Comparison of ENCODE assay signal across 10 mouse cellular contexts in the genomic region with DNA sequence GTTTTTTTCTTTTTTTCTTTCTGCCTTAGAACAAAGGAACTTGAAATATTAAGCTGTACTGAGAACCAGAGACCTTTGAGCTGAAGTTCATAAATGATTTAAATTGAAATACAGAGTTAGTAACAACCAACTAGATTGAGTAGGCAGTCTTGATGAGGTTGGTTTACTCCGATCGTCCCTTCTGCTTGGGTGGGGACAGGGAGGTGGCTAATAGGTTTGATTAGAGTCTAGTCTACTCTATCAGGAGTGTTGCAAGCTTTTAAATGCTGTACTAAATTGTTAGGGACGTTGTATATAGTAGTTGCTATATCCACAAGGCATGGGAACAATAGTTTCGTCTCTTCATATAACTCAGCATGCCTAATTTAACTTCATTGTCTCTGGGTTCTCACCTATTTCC. TPM values are rescaled to one million over a fixed set of nuclear protein-coding genes. Genes with fewer than 3 reads are reported as not detected.
DNase-seq lines count a peak whose midpoint lies in the region; ATAC-seq lines count a peak whose summit lies in the region.
"Had no signal": no experiment of that assay in that cellular context is flagged by ENCODE, and none has a peak within 500 bp of the region (broad histone marks: within the 10 kb centered on the region; RNA-seq: fewer than 3 reads in every experiment).

No protein-coding gene starts in this region.

- H3K27ac ChIP-seq in heart, embryonic 10.5 days, result peak overlapping the region; percentile 99
- no peak overlapping the region for H3K27ac ChIP-seq in midbrain, embryonic 11.5 days (ENCODE audit: low read depth, low read length)
- H3K27ac ChIP-seq in midbrain, embryonic 16.5 days (ENCODE audit: low read length), result no peak overlapping the region
- no peak overlapping the region for H3K27ac ChIP-seq in limb, embryonic 13.5 days
- H3K27ac ChIP-seq in stomach, embryonic 16.5 days (ENCODE audit: low read length), result peak overlapping the region; percentile 91

- peaks cover 8% of the 10 kb centered on the region for H3K36me3 ChIP-seq in heart, embryonic 10.5 days
- H3K36me3 ChIP-seq in midbrain, embryonic 11.5 days (ENCODE audit: control insufficient read depth, insufficient read depth, low read length), result no peaks in the 10 kb centered on the region
- H3K36me3 ChIP-seq in midbrain, embryonic 16.5 days (ENCODE audit: control insufficient read depth, insufficient read depth, low read length), result no peaks in the 10 kb centered on the region
- peaks cover 5% of the 10 kb centered on the region for H3K36me3 ChIP-seq in limb, embryonic 13.5 days
- H3K36me3 ChIP-seq in stomach, embryonic 16.5 days (ENCODE audit: control insufficient read depth, insufficient read depth, low read length), result peaks cover 6% of the 10 kb centered on the region; the same call in 1 of the 2 replicates

- no peaks in the 10 kb centered on the region for H3K9me3 ChIP-seq in heart, embryonic 10.5 days
- H3K9me3 ChIP-seq in midbrain, embryonic 11.5 days (ENCODE audit: control insufficient read depth, low read length), result no peaks in the 10 kb centered on the region
- H3K9me3 ChIP-seq in midbrain, embryonic 16.5 days (replicated peaks; ENCODE audit: control insufficient read depth, low read length, poor library complexity, severe bottlenecking), result no peaks in the 10 kb centered on the region
- no peaks in the 10 kb centered on the region for H3K9me3 ChIP-seq in limb, embryonic 13.5 days
- no peaks in the 10 kb centered on the region for H3K9me3 ChIP-seq in stomach, embryonic 16.5 days (replicated peaks; ENCODE audit: control insufficient read depth, low read length)

- intact Hi-C loops in heart, postnatal 36 days (cut with DNase I), result no loop called here

- H3K4me1 ChIP-seq in heart, embryonic 10.5 days, result peaks cover 84% of the 10 kb centered on the region
- H3K4me1 ChIP-seq in midbrain, embryonic 11.5 days (ENCODE audit: control insufficient read depth, insufficient read depth, low read length), result peaks cover 54% of the 10 kb centered on the region
- H3K4me1 ChIP-seq in midbrain, embryonic 16.5 days (ENCODE audit: control insufficient read depth, insufficient read depth, low read length), result peaks cover 34% of the 10 kb centered on the region
- H3K4me1 ChIP-seq in limb, embryonic 13.5 days, result peaks cover 73% of the 10 kb centered on the region
- peaks cover 63% of the 10 kb centered on the region for H3K4me1 ChIP-seq in stomach, embryonic 16.5 days (ENCODE audit: control insufficient read depth, insufficient read depth, low read length)

- H3K4me2 ChIP-seq in midbrain, embryonic 11.5 days, result peak overlapping the region; percentile 17; the same call in 1 of the 2 replicates
- H3K4me2 ChIP-seq in midbrain, embryonic 16.5 days (ENCODE audit: low read length), result no peak overlapping the region
- H3K4me2 ChIP-seq in limb, embryonic 13.5 days (replicated peaks), result peak overlapping the region; percentile 40
- H3K4me2 ChIP-seq in stomach, embryonic 16.5 days (ENCODE audit: low read depth, low read length), result peak overlapping the region; percentile 54

- 29% methylated on average over 4 of the region's 4 CpGs for WGBS in heart, embryonic 10.5 days
- WGBS in midbrain, embryonic 11.5 days, result 72% methylated on average over 4 of the region's 4 CpGs
- WGBS in midbrain, embryonic 16.5 days, result 64% methylated on average over 4 of the region's 4 CpGs
- 56% methylated on average over 4 of the region's 4 CpGs for WGBS in limb, embryonic 13.5 days
- 38% methylated on average over 4 of the region's 4 CpGs for WGBS in stomach, embryonic 16.5 days

- DNase-seq in heart, embryonic 10.5 days (ENCODE audit: low spot score), result no peak
- DNase-seq in heart, postnatal 36 days, result no peak
- DNase-seq in midbrain, embryonic 11.5 days (ENCODE audit: low spot score, missing footprints), result peak; percentile 77
- no peak for DNase-seq in layer of hippocampus, postnatal 36 days
- DNase-seq in c-Kit-positive CD71-positive TER-119-positive erythroid progenitor cells, embryonic 14.5 days (ENCODE audit: low spot score), result no peak
- DNase-seq: adrenal gland, postnatal 36 days; thymus, postnatal 36 days had no signal

- no peaks in the 10 kb centered on the region for H3K27me3 ChIP-seq in heart, embryonic 10.5 days (ENCODE audit: insufficient read depth, poor library complexity, severe bottlenecking)
- H3K27me3 ChIP-seq in midbrain, embryonic 11.5 days (ENCODE audit: control insufficient read depth, insufficient read depth, low read length), result no peaks in the 10 kb centered on the region
- no peaks in the 10 kb centered on the region for H3K27me3 ChIP-seq in midbrain, embryonic 16.5 days (ENCODE audit: control insufficient read depth, insufficient read depth, low read depth, low read length)
- H3K27me3 ChIP-seq in limb, embryonic 13.5 days, result no peaks in the 10 kb centered on the region
- H3K27me3 ChIP-seq in stomach, embryonic 16.5 days (ENCODE audit: control insufficient read depth, insufficient read depth, low read length), result no peaks in the 10 kb centered on the region

- peak overlapping the region; percentile 43 for H3K4me3 ChIP-seq in heart, embryonic 10.5 days
- no peak overlapping the region for H3K4me3 ChIP-seq in midbrain, embryonic 11.5 days (ENCODE audit: low read depth, low read length)
- no peak overlapping the region for H3K4me3 ChIP-seq in midbrain, embryonic 16.5 days (ENCODE audit: low read depth, low read length)
- no peak overlapping the region; the same call in 1 of the 2 replicates for H3K4me3 ChIP-seq in limb, embryonic 13.5 days
- H3K4me3 ChIP-seq in stomach, embryonic 16.5 days (replicated peaks; ENCODE audit: low read length), result peak overlapping the region; percentile 30

- H3K9ac ChIP-seq in midbrain, embryonic 11.5 days (ENCODE audit: low read length), result no peak overlapping the region; the same call in 1 of the 2 replicates
- H3K9ac ChIP-seq in midbrain, embryonic 16.5 days (ENCODE audit: low read depth, low read length), result no peak overlapping the region
- no peak overlapping the region for H3K9ac ChIP-seq in limb, embryonic 13.5 days
- peak overlapping the region; percentile 70 for H3K9ac ChIP-seq in stomach, embryonic 16.5 days (ENCODE audit: low read length)

- ATAC-seq in midbrain, embryonic 11.5 days (ENCODE audit: low FRiP score), result no peak
- ATAC-seq in midbrain, embryonic 16.5 days, result no peak
- no peak for ATAC-seq in limb, embryonic 13.5 days (ENCODE audit: low FRiP score, low read depth)
- ATAC-seq in stomach, embryonic 16.5 days (ENCODE audit: insufficient read depth, low FRiP score), result no peak

RNA-seq across cellular contexts. Expression of a gene that starts 4.4 kb away (rescaled TPM):
- polyA plus RNA-seq in heart, embryonic 10.5 days (2016; fragmentation: Nextera tagmentation; extraction: Ambion mirVana), result 49.6 and 61.8 TPM in 2 replicates
- total RNA-seq in heart, postnatal 36 days (2021), result 10 to 100 TPM; 54.8 to 58.9 TPM
- 34.8 and 37.7 TPM in 2 replicates for polyA plus RNA-seq in midbrain, embryonic 11.5 days (2014; fragmentation: Nextera tagmentation; extraction: Ambion mirVana)
- polyA plus RNA-seq in midbrain, embryonic 16.5 days (2015; fragmentation: Nextera tagmentation; extraction: Ambion mirVana), result 19.1 and 25.1 TPM in 2 replicates
- polyA plus RNA-seq in limb, embryonic 13.5 days (2015; fragmentation: Nextera tagmentation; extraction: Ambion mirVana), result 44.9 and 46.1 TPM in 2 replicates
- polyA plus RNA-seq in stomach, embryonic 16.5 days (2015; fragmentation: Nextera tagmentation; extraction: Ambion mirVana), result 63.7 and 66.8 TPM in 2 replicates
- 10 to 100 TPM; 49.7 to 52.7 TPM for total RNA-seq in layer of hippocampus, postnatal 36 days (2021)

Comparison
In these comparisons a context has a peak if more than half of its experiments do, and no peak if none do; other contexts are left out.
1. H3K27ac ChIP-seq: peak in heart, embryonic 10.5 days (single experiment) and stomach, embryonic 16.5 days (single experiment); none in midbrain, embryonic 11.5 days (single experiment), midbrain, embryonic 16.5 days (single experiment) and limb, embryonic 13.5 days (single experiment).
2. H3K4me3 ChIP-seq: peak in heart, embryonic 10.5 days (single experiment) and stomach, embryonic 16.5 days (single experiment); none in midbrain, embryonic 11.5 days (single experiment), midbrain, embryonic 16.5 days (single experiment) and limb, embryonic 13.5 days (single experiment).